Mouse (Mus musculus): ENCODE measurements at regions not wholly inside any gene's neighbourhood (a gene's known extent, or its start where the extent isn't known, plus 50 kb on each side); places are given as distances from the start of the nearest gene placed in this dataset.

DNA sequence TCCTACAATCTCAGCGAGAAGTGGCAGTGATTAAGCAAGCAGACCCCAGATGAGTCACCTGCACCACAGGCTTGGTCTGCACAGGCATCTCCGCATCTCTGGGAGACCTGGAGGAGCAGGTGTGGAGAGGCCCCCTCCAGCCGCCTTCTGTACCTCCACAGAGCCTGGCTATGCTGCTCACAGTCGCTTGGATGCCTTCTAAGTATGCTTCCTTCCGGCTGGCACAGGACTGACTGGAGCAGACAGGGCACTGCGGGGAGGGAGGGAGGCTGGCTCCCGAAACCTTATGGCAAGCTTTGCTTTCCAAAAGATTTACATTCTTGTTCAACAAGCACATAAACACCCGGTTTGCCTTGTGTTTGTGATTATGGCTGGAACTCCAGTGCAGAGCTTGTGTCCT lies 107.3 kb downstream of the Irx2 start:
- no peak overlapping the region for H3K4me3 ChIP-seq (replicated peaks; ENCODE audit: extremely low read depth, low read depth, low read length)
- WGBS = 55% methylated on average over 8 of the region's 8 CpGs
- H3K4me1 ChIP-seq (ENCODE audit: control insufficient read depth, insufficient read depth, low read length) = no peaks in the 10 kb centered on the region
- no peak for DNase-seq
- TF ChIP-seq CTCF (IDR thresholded peaks at IDR 0.05; ENCODE audit: insufficient read depth, low read length) (no peak), POLR2A (IDR thresholded peaks at IDR 0.05; ENCODE audit: borderline replicate concordance, extremely low read depth, low read depth, low read length) (no peak)

GRCm38 (mm10) chr13:72736992-72737391 lies 108.4 kb downstream of the Irx2 start:
- 51% methylated on average over 8 of the region's 8 CpGs for whole genome bisulfite sequencing
- no peak for TF ChIP-seq CTCF (IDR thresholded peaks at IDR 0.05; ENCODE audit: insufficient read depth, low read length)
- no peak for TF ChIP-seq POLR2A (IDR thresholded peaks at IDR 0.05; ENCODE audit: borderline replicate concordance, extremely low read depth, low read depth, low read length)

DNA sequence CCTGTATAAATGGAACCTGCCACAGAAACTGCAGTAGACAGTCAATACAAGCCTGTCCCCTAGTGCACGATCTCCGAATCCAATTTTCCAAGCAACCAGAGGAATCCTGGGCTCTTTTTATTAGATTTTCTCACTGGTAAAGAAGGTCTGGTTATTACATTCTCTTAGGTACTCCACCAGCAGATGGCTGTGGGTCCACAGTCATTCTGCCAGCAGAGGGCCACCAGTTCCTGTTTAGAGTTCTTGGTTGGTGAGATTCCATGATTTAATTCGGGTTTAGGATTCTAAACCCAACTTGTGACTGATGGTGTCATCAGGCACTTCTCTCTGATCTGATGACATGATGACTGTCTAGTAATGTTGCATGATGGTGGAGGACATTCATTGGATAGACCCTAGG lies 118.6 kb downstream of the Irx2 start:
- no peak for DNase-seq
- H3K4me3 ChIP-seq (replicated peaks; ENCODE audit: extremely low read depth, low read depth, low read length) = no peak overlapping the region
- WGBS = 71% methylated on average over 3 of the region's 3 CpGs

More at GRCm38 (mm10) chr13:72736992-72737391, 108.4 kb downstream of the Irx2 start:
- no peaks in the 10 kb centered on the region for H3K4me1 ChIP-seq (ENCODE audit: control insufficient read depth, insufficient read depth, low read length)
- no peak for DNase-seq
- no peak overlapping the region for H3K4me3 ChIP-seq (replicated peaks; ENCODE audit: extremely low read depth, low read depth, low read length)

GRCm38 (mm10) chr13:72755036-72755435 lies 126.4 kb downstream of the Irx2 start:
- Histone ChIP-seq H3K4me3 (replicated peaks; ENCODE audit: extremely low read depth, low read depth, low read length) (no peak overlapping the region), H3K4me1 (ENCODE audit: control insufficient read depth, insufficient read depth, low read length) (no peaks in the 10 kb centered on the region)
- 82% methylated on average over 4 of the region's 4 CpGs for WGBS
- no peak for DNase-seq
- no peak for TF ChIP-seq POLR2A (IDR thresholded peaks at IDR 0.05; ENCODE audit: borderline replicate concordance, extremely low read depth, low read depth, low read length)
- TF ChIP-seq CTCF (IDR thresholded peaks at IDR 0.05; ENCODE audit: insufficient read depth, low read length) = no peak

More for the DNA sequence above, 118.6 kb downstream of the Irx2 start:
- no peaks in the 10 kb centered on the region for H3K4me1 ChIP-seq (ENCODE audit: control insufficient read depth, insufficient read depth, low read length)
- TF ChIP-seq POLR2A (IDR thresholded peaks at IDR 0.05; ENCODE audit: borderline replicate concordance, extremely low read depth, low read depth, low read length) (no peak), CTCF (IDR thresholded peaks at IDR 0.05; ENCODE audit: insufficient read depth, low read length) (no peak)

DNA sequence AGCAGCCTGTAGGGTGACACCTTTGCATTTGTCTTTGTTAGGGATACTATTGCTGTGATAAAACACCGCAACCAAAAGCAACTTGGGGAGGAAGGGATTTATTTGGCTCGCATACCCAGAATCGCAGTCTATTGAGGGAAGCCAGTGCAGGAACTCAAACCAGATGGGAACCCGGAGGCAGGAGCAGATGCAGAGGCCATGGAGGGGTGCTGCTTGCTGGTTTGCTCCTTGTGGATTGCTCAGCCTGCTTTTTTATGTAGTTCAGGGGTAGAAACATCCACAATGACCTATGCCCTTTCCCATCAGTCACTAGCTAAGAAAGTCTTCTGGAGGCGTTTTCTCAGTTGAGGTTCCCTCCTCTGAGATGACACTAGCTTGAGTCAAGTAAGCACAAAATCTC lies 133.9 kb downstream of the Irx2 start:
- no peak for TF ChIP-seq CTCF (IDR thresholded peaks at IDR 0.05; ENCODE audit: insufficient read depth, low read length)
- TF ChIP-seq POLR2A (IDR thresholded peaks at IDR 0.05; ENCODE audit: borderline replicate concordance, extremely low read depth, low read depth, low read length) = no peak
- 75% methylated on average over 5 of the region's 5 CpGs for WGBS
- H3K4me1 ChIP-seq (ENCODE audit: control insufficient read depth, insufficient read depth, low read length) = no peaks in the 10 kb centered on the region
- no peak for DNase-seq
- no peak overlapping the region for H3K4me3 ChIP-seq (replicated peaks; ENCODE audit: extremely low read depth, low read depth, low read length)

- WGBS = 61% methylated on average over 4 of the region's 4 CpGs
- no peak for DNase-seq
- Histone ChIP-seq H3K4me3 (replicated peaks; ENCODE audit: extremely low read depth, low read depth, low read length) (no peak overlapping the region), H3K4me1 (ENCODE audit: control insufficient read depth, insufficient read depth, low read length) (no peaks in the 10 kb centered on the region)
- no peak for TF ChIP-seq POLR2A (IDR thresholded peaks at IDR 0.05; ENCODE audit: borderline replicate concordance, extremely low read depth, low read depth, low read length)
- no peak for TF ChIP-seq CTCF (IDR thresholded peaks at IDR 0.05; ENCODE audit: insufficient read depth, low read length)
These were observed 134.7 kb downstream of the Irx2 start for GRCm38 (mm10) chr13:72763337-72763736.

GRCm38 (mm10) chr13:72767306-72767705 lies 138.7 kb downstream of the Irx2 start:
- TF ChIP-seq POLR2A (IDR thresholded peaks at IDR 0.05; ENCODE audit: borderline replicate concordance, extremely low read depth, low read depth, low read length) = no peak
- no peak for TF ChIP-seq CTCF (IDR thresholded peaks at IDR 0.05; ENCODE audit: insufficient read depth, low read length)
- 57% methylated on average over 5 of the region's 5 CpGs for WGBS

GRCm38 (mm10) chr13:72769007-72769595 lies 140.5 kb downstream of the Irx2 start:
- 58% methylated on average over 12 of the region's 12 CpGs for WGBS
- Histone ChIP-seq H3K4me1 (ENCODE audit: control insufficient read depth, insufficient read depth, low read length) (no peaks in the 10 kb centered on the region), H3K4me3 (replicated peaks; ENCODE audit: extremely low read depth, low read depth, low read length) (no peak overlapping the region)
- no peak for DNase-seq
- TF ChIP-seq CTCF (IDR thresholded peaks at IDR 0.05; ENCODE audit: insufficient read depth, low read length) (no peak; the same call in 1 of the 2 replicates), POLR2A (IDR thresholded peaks at IDR 0.05; ENCODE audit: borderline replicate concordance, extremely low read depth, low read depth, low read length) (no peak)

More at GRCm38 (mm10) chr13:72767306-72767705, 138.7 kb downstream of the Irx2 start:
- H3K4me3 ChIP-seq (replicated peaks; ENCODE audit: extremely low read depth, low read depth, low read length) = no peak overlapping the region
- DNase-seq = no peak
- H3K4me1 ChIP-seq (ENCODE audit: control insufficient read depth, insufficient read depth, low read length) = no peaks in the 10 kb centered on the region

- no peak for TF ChIP-seq POLR2A (IDR thresholded peaks at IDR 0.05; ENCODE audit: borderline replicate concordance, extremely low read depth, low read depth, low read length)
- no peak for TF ChIP-seq CTCF (IDR thresholded peaks at IDR 0.05; ENCODE audit: insufficient read depth, low read length)
- no peaks in the 10 kb centered on the region for H3K4me1 ChIP-seq (ENCODE audit: control insufficient read depth, insufficient read depth, low read length)
- H3K4me3 ChIP-seq (replicated peaks; ENCODE audit: extremely low read depth, low read depth, low read length) = no peak overlapping the region
- 35% methylated on average over 7 of the region's 7 CpGs for WGBS
- no peak for DNase-seq
These were observed 154.6 kb downstream of the Irx2 start for GRCm38 (mm10) chr13:72783026-72783726.

DNA sequence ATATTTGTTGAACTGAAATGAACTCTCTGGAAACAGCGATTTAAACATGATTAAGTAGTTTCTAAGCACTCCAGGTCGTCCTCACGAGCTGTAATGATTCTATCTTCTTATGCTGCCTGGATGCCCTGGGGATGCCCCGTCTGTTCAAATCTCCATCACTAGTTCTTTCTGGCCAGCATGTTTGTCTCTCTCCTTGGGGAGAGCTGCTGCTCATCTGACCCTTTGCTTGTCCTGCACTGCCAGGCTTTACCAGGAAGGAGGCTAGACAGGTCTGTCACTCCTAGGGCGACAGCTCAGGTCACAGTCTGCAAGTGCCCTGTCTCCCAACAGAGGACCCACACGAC lies 155.1 kb downstream of the Irx2 start:
- 34% methylated on average over 6 of the region's 6 CpGs for WGBS
- DNase-seq = no peak
- TF ChIP-seq POLR2A (IDR thresholded peaks at IDR 0.05; ENCODE audit: borderline replicate concordance, extremely low read depth, low read depth, low read length) (no peak), CTCF (IDR thresholded peaks at IDR 0.05; ENCODE audit: insufficient read depth, low read length) (no peak)
- no peak overlapping the region for H3K4me3 ChIP-seq (replicated peaks; ENCODE audit: extremely low read depth, low read depth, low read length)
- H3K4me1 ChIP-seq (ENCODE audit: control insufficient read depth, insufficient read depth, low read length) = no peaks in the 10 kb centered on the region

Data from lung, adult 2 months (tissue).